Mouse (Mus musculus): ENCODE results near the gene Tmem208. TPM values are rescaled to one million over a fixed set of nuclear protein-coding genes. Genes with fewer than 3 reads are reported as not detected.

Tmem208 gene
- polyA plus RNA-seq, 1 experiment from 2014 or later, result 141 TPM

GRCm38 (mm10) chr8:105338992-105339391 lies 12.8 kb downstream of the Tmem208 start:
- WGBS, result 27% methylated on average over 4 of the region's 4 CpGs
- H3K9me3 ChIP-seq (ENCODE audit: low read length), result no peaks in the 10 kb centered on the region
- no peak for TF ChIP-seq EP300 (IDR thresholded peaks at IDR 0.05)
- TF ChIP-seq CTCF (IDR thresholded peaks at IDR 0.05), result no peak
- no peak overlapping the region for H3K4me3 ChIP-seq (ENCODE audit: low read depth, low read length)
- DNase-seq (ENCODE audit: low spot score) (peak; percentile 19), ATAC-seq (no peak)
- H3K36me3 ChIP-seq (ENCODE audit: insufficient read depth, low read length), result peaks cover 47% of the 10 kb centered on the region
- H3K9ac ChIP-seq (replicated peaks; ENCODE audit: low read depth), result no peak overlapping the region
- H3K27me3 ChIP-seq (replicated peaks; ENCODE audit: insufficient read depth, low read length), result no peaks in the 10 kb centered on the region
- H3K4me2 ChIP-seq (replicated peaks; ENCODE audit: low read depth, low read length), result no peak overlapping the region
- H3K27ac ChIP-seq (ENCODE audit: low read length), result peak overlapping the region; percentile 86
- peaks cover 40% of the 10 kb centered on the region for H3K4me1 ChIP-seq (ENCODE audit: insufficient read depth, low read depth, low read length)

- no peak overlapping the region for H3K9ac ChIP-seq (replicated peaks; ENCODE audit: low read depth)
- ATAC-seq, result peak; percentile 69
- H3K27ac ChIP-seq (ENCODE audit: low read length), result peak overlapping the region; percentile 86
- H3K4me2 ChIP-seq (replicated peaks; ENCODE audit: low read depth, low read length), result peak overlapping the region; percentile 36
- H3K36me3 ChIP-seq (ENCODE audit: insufficient read depth, low read length), result peaks cover 37% of the 10 kb centered on the region; the same call in 1 of the 2 replicates
- no peaks in the 10 kb centered on the region for H3K27me3 ChIP-seq (replicated peaks; ENCODE audit: insufficient read depth, low read length)
- H3K4me3 ChIP-seq (ENCODE audit: low read depth, low read length), result no peak overlapping the region
- TF ChIP-seq EP300 (IDR thresholded peaks at IDR 0.05) (no peak; the same call in 1 of the 2 replicates), CTCF (IDR thresholded peaks at IDR 0.05) (no peak)
- peak; percentile 90 for DNase-seq (ENCODE audit: low spot score)
- H3K4me1 ChIP-seq (ENCODE audit: insufficient read depth, low read depth, low read length), result peaks cover 46% of the 10 kb centered on the region
- no peaks in the 10 kb centered on the region for H3K9me3 ChIP-seq (ENCODE audit: low read length)
- 18% methylated on average over 6 of the region's 6 CpGs for WGBS
Measured at GRCm38 (mm10) chr8:105339886-105340635, 13.9 kb downstream of the Tmem208 start.

- H3K4me2 ChIP-seq (replicated peaks; ENCODE audit: low read depth, low read length), result no peak overlapping the region
- H3K9ac ChIP-seq (replicated peaks; ENCODE audit: low read depth), result no peak overlapping the region
- DNase-seq (ENCODE audit: low spot score) (peak; percentile 95), ATAC-seq (peak; percentile 65)
- 28% methylated on average over 8 of the region's 8 CpGs for WGBS
- peak overlapping the region; percentile 86 for H3K27ac ChIP-seq (ENCODE audit: low read length)
- TF ChIP-seq EP300 (IDR thresholded peaks at IDR 0.05) (peak; percentile 90), CTCF (IDR thresholded peaks at IDR 0.05) (no peak)
- H3K4me1 ChIP-seq (ENCODE audit: insufficient read depth, low read depth, low read length), result peaks cover 53% of the 10 kb centered on the region
- H3K27me3 ChIP-seq (replicated peaks; ENCODE audit: insufficient read depth, low read length), result no peaks in the 10 kb centered on the region
- H3K9me3 ChIP-seq (ENCODE audit: low read length), result no peaks in the 10 kb centered on the region
- H3K36me3 ChIP-seq (ENCODE audit: insufficient read depth, low read length), result peaks cover 23% of the 10 kb centered on the region; the same call in 1 of the 2 replicates
- no peak overlapping the region for H3K4me3 ChIP-seq (ENCODE audit: low read depth, low read length)
Measured at GRCm38 (mm10) chr8:105341399-105341798, 15.2 kb downstream of the Tmem208 start.

DNA sequence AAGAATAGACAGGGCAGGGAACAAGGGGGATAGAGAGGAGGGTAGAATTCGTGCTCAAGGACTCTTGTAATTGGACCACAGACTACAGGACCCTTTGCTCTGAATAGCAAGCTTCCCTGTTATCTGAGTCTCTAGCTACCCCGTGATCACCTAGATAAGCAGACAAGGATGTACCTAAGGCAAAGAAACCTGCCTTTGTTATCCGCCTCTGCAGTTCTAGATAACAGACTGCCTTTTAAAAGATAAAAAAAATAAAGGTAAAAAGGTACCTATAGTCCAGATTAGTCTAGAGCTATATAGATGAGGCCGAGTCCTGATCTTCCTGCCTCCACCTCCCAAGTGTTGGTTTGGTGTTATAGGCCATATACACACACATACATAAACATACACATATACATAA lies 16.6 kb downstream of the Tmem208 start:
- Histone ChIP-seq H3K36me3 (ENCODE audit: insufficient read depth, low read length) (peaks cover 11% of the 10 kb centered on the region; the same call in 1 of the 2 replicates), H3K4me3 (ENCODE audit: low read depth, low read length) (no peak overlapping the region), H3K27ac (ENCODE audit: low read length) (peak overlapping the region; percentile 87), H3K9me3 (ENCODE audit: low read length) (no peaks in the 10 kb centered on the region), H3K4me1 (ENCODE audit: insufficient read depth, low read depth, low read length) (peaks cover 53% of the 10 kb centered on the region), H3K9ac (replicated peaks; ENCODE audit: low read depth) (no peak overlapping the region), H3K27me3 (replicated peaks; ENCODE audit: insufficient read depth, low read length) (no peaks in the 10 kb centered on the region), H3K4me2 (replicated peaks; ENCODE audit: low read depth, low read length) (peak overlapping the region; percentile 100; the same call in 1 of the 2 replicates)
- TF ChIP-seq CTCF (IDR thresholded peaks at IDR 0.05), result no peak
- no peak for TF ChIP-seq EP300 (IDR thresholded peaks at IDR 0.05)
- DNase-seq (ENCODE audit: low spot score), result no peak
- ATAC-seq, result no peak
- 55% methylated on average over 4 of the region's 4 CpGs for WGBS

DNA sequence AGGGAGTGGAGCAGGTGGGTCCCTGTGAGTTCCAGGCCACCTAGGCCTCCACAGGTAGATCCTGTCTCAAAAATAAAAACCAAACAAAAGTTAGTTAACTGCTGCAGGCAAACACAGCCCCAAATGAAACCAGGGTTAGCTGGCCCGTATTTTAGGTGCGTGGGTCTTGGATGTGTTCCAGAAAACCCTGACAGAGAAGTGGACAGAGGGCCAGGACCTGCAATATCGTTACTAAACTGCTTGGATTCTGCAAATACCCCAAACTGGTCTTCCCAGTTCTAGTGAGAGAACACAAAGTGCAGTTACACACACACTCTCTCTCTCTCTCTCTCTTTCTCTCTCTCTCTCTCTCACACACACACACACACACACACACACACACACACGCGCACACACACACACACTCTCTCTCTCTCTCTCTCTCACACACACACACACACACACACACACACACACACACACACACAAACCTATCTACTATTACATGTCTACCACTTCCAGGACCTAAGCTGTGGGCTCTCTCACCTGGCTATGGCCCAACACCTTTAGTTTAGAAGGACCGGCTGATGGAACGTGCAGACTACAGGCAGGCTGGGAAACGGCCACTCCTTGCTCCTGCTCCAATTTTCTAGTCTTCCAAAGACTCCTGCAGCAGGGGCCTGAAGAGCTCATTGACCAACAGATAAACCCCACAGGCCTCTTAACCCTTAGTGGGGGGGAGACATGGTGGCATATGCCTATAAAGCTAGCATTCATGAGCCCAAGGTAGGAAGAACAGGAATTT lies 17.8 kb downstream of the Tmem208 start:
- H3K9ac ChIP-seq (replicated peaks; ENCODE audit: low read depth), result peak overlapping the region; percentile 36; the same call in 1 of the 2 replicates
- no peaks in the 10 kb centered on the region for H3K9me3 ChIP-seq (ENCODE audit: low read length)
- peaks cover 49% of the 10 kb centered on the region for H3K4me1 ChIP-seq (ENCODE audit: insufficient read depth, low read depth, low read length)
- H3K27me3 ChIP-seq (replicated peaks; ENCODE audit: insufficient read depth, low read length), result no peaks in the 10 kb centered on the region
- 23% methylated on average over 8 of the region's 8 CpGs for WGBS
- H3K36me3 ChIP-seq (ENCODE audit: insufficient read depth, low read length), result no peaks in the 10 kb centered on the region
- TF ChIP-seq CTCF (IDR thresholded peaks at IDR 0.05), result no peak
- 0 out of 2 replicates have a peak, but pooled peaks have one; percentile 23 for TF ChIP-seq EP300 (IDR thresholded peaks at IDR 0.05)
- H3K4me2 ChIP-seq (replicated peaks; ENCODE audit: low read depth, low read length), result peak overlapping the region; percentile 100
- ATAC-seq (no peak), DNase-seq (ENCODE audit: low spot score) (peak; percentile 84)
- peak overlapping the region; percentile 57; the same call in 1 of the 2 replicates for H3K4me3 ChIP-seq (ENCODE audit: low read depth, low read length)
- peak overlapping the region; percentile 87 for H3K27ac ChIP-seq (ENCODE audit: low read length)
